Mouse (Mus musculus): ENCODE results near the gene Atp10a.

DNA sequence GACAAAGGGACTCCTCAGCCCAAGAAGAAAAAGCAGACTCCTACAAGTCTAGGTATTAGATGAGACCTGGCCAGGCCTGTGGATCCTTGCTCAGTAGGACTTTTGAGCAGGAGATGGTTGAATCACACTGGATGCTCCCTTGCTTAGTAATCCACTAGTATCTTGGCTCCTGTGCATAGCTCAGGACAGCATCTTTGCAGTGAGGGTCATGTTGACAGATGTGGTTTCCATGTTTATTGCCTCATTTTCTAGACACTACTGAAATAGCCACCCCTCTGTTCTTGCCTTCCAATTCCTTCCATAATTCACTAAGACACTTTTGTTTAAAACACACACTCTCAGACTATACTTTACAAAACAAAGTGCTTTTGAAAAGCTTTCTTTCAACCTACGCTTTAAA, 98.1 kb downstream of the Atp10a start:
- no peak for TF ChIP-seq EP300 (IDR thresholded peaks at IDR 0.05; ENCODE audit: insufficient read depth, low read depth, low read length)
- no peak for TF ChIP-seq CTCF (IDR thresholded peaks at IDR 0.05; ENCODE audit: low read depth, low read length)

All from ES-Bruce4 (cell line).